Mouse (Mus musculus) bone marrow macrophage, adult 2 months (primary cell): ENCODE data around the gene Arl11.

Experiments used
- CTCF ChIP-seq: IDR thresholded peaks from 2 replicates; pipeline ENCODE4 v1.5.1; 2012; ENCODE audit warnings: low read depth, mild to moderate bottlenecking, low read length, moderate library complexity
- POLR2A ChIP-seq: IDR thresholded peaks from 2 replicates; pipeline ENCODE4 v1.6.1; 2012; ENCODE audit warnings: mild to moderate bottlenecking, low read depth, low read length, borderline replicate concordance

DNA sequence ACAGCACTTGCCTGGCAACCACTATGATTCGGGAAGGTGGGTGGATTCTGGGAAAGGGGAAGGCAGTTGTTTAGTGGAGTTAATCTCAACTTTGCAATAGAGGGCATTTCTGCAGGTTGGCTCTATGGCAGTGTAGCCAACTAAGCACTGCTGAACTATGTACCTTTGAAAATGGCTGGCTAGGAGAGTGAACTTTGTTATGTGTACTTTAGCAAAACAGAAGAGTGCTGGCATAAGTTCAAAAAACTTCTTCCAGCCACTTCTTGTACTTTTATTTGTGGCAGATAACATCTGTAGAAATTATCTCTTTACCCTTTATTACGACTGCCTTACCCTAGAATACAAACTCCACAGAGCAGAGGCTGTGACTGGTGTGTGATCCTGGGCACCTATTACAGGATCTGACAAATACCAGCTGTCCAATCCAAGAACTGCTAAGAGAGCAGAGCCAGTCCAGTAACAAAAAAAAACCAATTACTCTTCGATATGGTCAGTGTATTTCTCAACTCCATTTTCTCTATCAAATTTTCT lies 51.5 kb downstream of the Arl11 start:
- TF ChIP-seq POLR2A (no peak), CTCF (no peak)
